Mouse (Mus musculus) stomach, postnatal 0 days (tissue): Measurements from ENCODE around the gene Arap2. TPM values are rescaled to one million over a fixed set of nuclear protein-coding genes. Genes with fewer than 3 reads are reported as not detected.

Source experiments
- ATAC-seq: fragments of 200-750 bp; cut with Nextera tagmentation; 2 replicates; pipeline ENCODE4 v1.8.0; 2017; ENCODE audit not compliant: low FRiP score, low TSS enrichment
- DNase-seq: peaks from one replicate; pipeline ENCODE4 v3.0.0-alpha.2; 2016; ENCODE audit warnings: low spot score
- H3K27ac ChIP-seq: fragments of 300-500 bp; sonication (generic); replicated peaks from 2 replicates; pipeline ENCODE4 v1.5.1; 2014; ENCODE audit warnings: mild to moderate bottlenecking, control low read depth
- H3K27me3 ChIP-seq: fragments of 300-500 bp; sonication (generic); 2 replicates; pipeline ENCODE4 v1.6.1; 2014; ENCODE audit warnings: low read length; ENCODE audit not compliant: control insufficient read depth, insufficient read depth
- H3K36me3 ChIP-seq: fragments of 300-500 bp; sonication (generic); 2 replicates; pipeline ENCODE4 v1.6.1; 2014; ENCODE audit warnings: low read length, mixed read lengths; ENCODE audit not compliant: control insufficient read depth, insufficient read depth
- H3K4me1 ChIP-seq: fragments of 300-500 bp; sonication (generic); replicated peaks from 2 replicates; pipeline ENCODE4 v1.6.1; 2014; ENCODE audit warnings: antibody characterized with exemption; ENCODE audit not compliant: control insufficient read depth, insufficient read depth
- H3K4me2 ChIP-seq: fragments of 300-500 bp; sonication (generic); replicated peaks from 2 replicates; pipeline ENCODE4 v1.6.1; 2014; ENCODE audit warnings: low read depth, mild to moderate bottlenecking, control low read depth, moderate library complexity
- H3K4me3 ChIP-seq: fragments of 300-500 bp; sonication (generic); 2 replicates; pipeline ENCODE4 v1.5.1; 2014; ENCODE audit warnings: low read depth, low read length, control low read depth
- H3K9ac ChIP-seq: fragments of 300-500 bp; sonication (generic); 2 replicates; pipeline ENCODE4 v1.6.1; 2014; ENCODE audit warnings: mild to moderate bottlenecking, low read length, control low read depth, mixed read lengths
- H3K9me3 ChIP-seq: fragments of 300-500 bp; sonication (generic); 2 replicates; pipeline ENCODE4 v1.6.1; 2016; ENCODE audit warnings: low read length; ENCODE audit not compliant: control insufficient read depth
- CTCF ChIP-seq: IDR thresholded peaks from 2 replicates; pipeline ENCODE4 v1.5.1; 2016; ENCODE audit warnings: antibody characterized with exemption, low read depth, mild to moderate bottlenecking, moderate library complexity
- EP300 ChIP-seq: optimal IDR thresholded peaks from 2 replicates; pipeline ENCODE3; 2016; ENCODE audit warnings: antibody characterized with exemption
- WGBS: fragments of 180-500 bp; shearing (Covaris S2); extraction: QIAGEN DNeasy Blood & Tissue Kit; methylation state at CpG from one replicate; pipeline ENCODE4 v1.1.7; 2014; 5-methylcytosine and 5-hydroxymethylcytosine counted together
- polyA plus RNA-seq: library from polyadenylated mRNA; unstranded; fragments of >200 nt; fragmentation: Nextera tagmentation; extraction: Ambion mirVana; gene quantifications from 2 replicates; pipeline ENCODE4 v1.2.1, GENCODE M21; 2015

The Arap2 gene
- polyA plus RNA-seq, 1 experiment from 2014 or later: 18.7 TPM

- Histone ChIP-seq H3K4me1 (no peaks in the 10 kb centered on the region), H3K9ac (no peak overlapping the region), H3K27ac (no peak overlapping the region), H3K4me2 (no peak overlapping the region), H3K27me3 (no peaks in the 10 kb centered on the region), H3K9me3 (no peaks in the 10 kb centered on the region), H3K4me3 (no peak overlapping the region), H3K36me3 (no peaks in the 10 kb centered on the region)
- no peak for DNase-seq
- no peak for ATAC-seq
- TF ChIP-seq CTCF (no peak), EP300 (no peak)
These were observed 100.6 kb downstream of the Arap2 start for GRCm38 (mm10) chr5:62665329-62665728.

- WGBS: 60% methylated on average over 4 of the region's 4 CpGs
- TF ChIP-seq CTCF (no peak), EP300 (no peak)
- peak; percentile 82 for ATAC-seq
These were observed 101.1 kb downstream of the Arap2 start for GRCm38 (mm10) chr5:62664847-62665246.

GRCm38 (mm10) chr5:62663206-62663605, 102.8 kb downstream of the Arap2 start:
- Histone ChIP-seq H3K4me2 (no peak overlapping the region), H3K9ac (no peak overlapping the region), H3K9me3 (no peaks in the 10 kb centered on the region), H3K27me3 (no peaks in the 10 kb centered on the region), H3K4me1 (no peaks in the 10 kb centered on the region), H3K36me3 (no peaks in the 10 kb centered on the region), H3K27ac (no peak overlapping the region), H3K4me3 (no peak overlapping the region)
- WGBS: 82% methylated on average over 1 of the region's 1 CpGs
- ATAC-seq: no peak
- TF ChIP-seq CTCF: no peak
- TF ChIP-seq EP300: no peak
- no peak for DNase-seq

More at GRCm38 (mm10) chr5:62664847-62665246, 101.1 kb downstream of the Arap2 start:
- no peak overlapping the region for H3K4me3 ChIP-seq
- no peaks in the 10 kb centered on the region for H3K36me3 ChIP-seq
- H3K4me2 ChIP-seq: no peak overlapping the region
- H3K27me3 ChIP-seq: no peaks in the 10 kb centered on the region
- DNase-seq: peak; percentile 39
- no peaks in the 10 kb centered on the region for H3K4me1 ChIP-seq
- H3K27ac ChIP-seq: no peak overlapping the region
- H3K9me3 ChIP-seq: no peaks in the 10 kb centered on the region
- no peak overlapping the region for H3K9ac ChIP-seq

- no peak overlapping the region for H3K27ac ChIP-seq
- no peak for DNase-seq
These were observed 112.0 kb downstream of the Arap2 start for GRCm38 (mm10) chr5:62653924-62654323.

GRCm38 (mm10) chr5:62642330-62642729, 123.6 kb downstream of the Arap2 start:
- WGBS: 91% methylated on average over 4 of the region's 4 CpGs
- H3K4me3 ChIP-seq: no peak overlapping the region
- H3K36me3 ChIP-seq: no peaks in the 10 kb centered on the region
- H3K27me3 ChIP-seq: no peaks in the 10 kb centered on the region
- ATAC-seq (no peak), DNase-seq (no peak)
- H3K27ac ChIP-seq: no peak overlapping the region
- TF ChIP-seq EP300 (no peak), CTCF (no peak)
- H3K4me1 ChIP-seq: no peaks in the 10 kb centered on the region
- no peak overlapping the region for H3K4me2 ChIP-seq
- no peaks in the 10 kb centered on the region for H3K9me3 ChIP-seq
- no peak overlapping the region for H3K9ac ChIP-seq

More at GRCm38 (mm10) chr5:62653924-62654323, 112.0 kb downstream of the Arap2 start:
- Histone ChIP-seq H3K4me1 (no peaks in the 10 kb centered on the region), H3K27me3 (no peaks in the 10 kb centered on the region), H3K9me3 (no peaks in the 10 kb centered on the region), H3K4me3 (no peak overlapping the region), H3K4me2 (no peak overlapping the region), H3K36me3 (no peaks in the 10 kb centered on the region), H3K9ac (no peak overlapping the region)
- WGBS: 54% methylated on average over 5 of the region's 5 CpGs
- TF ChIP-seq CTCF (no peak), EP300 (no peak)
- no peak for ATAC-seq

GRCm38 (mm10) chr5:62640501-62640900, 125.5 kb downstream of the Arap2 start:
- H3K27me3 ChIP-seq: no peaks in the 10 kb centered on the region
- no peak overlapping the region for H3K4me3 ChIP-seq
- no peak for DNase-seq
- no peak overlapping the region for H3K9ac ChIP-seq
- no peak for ATAC-seq
- WGBS: 46% methylated on average over 8 of the region's 8 CpGs
- no peaks in the 10 kb centered on the region for H3K4me1 ChIP-seq
- TF ChIP-seq EP300 (no peak), CTCF (no peak)
- no peaks in the 10 kb centered on the region for H3K9me3 ChIP-seq
- H3K36me3 ChIP-seq: no peaks in the 10 kb centered on the region
- H3K4me2 ChIP-seq: no peak overlapping the region
- no peak overlapping the region for H3K27ac ChIP-seq
